Mouse (Mus musculus): ENCODE measurements at regions not wholly inside any gene's neighbourhood (a gene's known extent, or its start where the extent isn't known, plus 50 kb on each side); places are given as distances from the start of the nearest gene placed in this dataset.

DNA sequence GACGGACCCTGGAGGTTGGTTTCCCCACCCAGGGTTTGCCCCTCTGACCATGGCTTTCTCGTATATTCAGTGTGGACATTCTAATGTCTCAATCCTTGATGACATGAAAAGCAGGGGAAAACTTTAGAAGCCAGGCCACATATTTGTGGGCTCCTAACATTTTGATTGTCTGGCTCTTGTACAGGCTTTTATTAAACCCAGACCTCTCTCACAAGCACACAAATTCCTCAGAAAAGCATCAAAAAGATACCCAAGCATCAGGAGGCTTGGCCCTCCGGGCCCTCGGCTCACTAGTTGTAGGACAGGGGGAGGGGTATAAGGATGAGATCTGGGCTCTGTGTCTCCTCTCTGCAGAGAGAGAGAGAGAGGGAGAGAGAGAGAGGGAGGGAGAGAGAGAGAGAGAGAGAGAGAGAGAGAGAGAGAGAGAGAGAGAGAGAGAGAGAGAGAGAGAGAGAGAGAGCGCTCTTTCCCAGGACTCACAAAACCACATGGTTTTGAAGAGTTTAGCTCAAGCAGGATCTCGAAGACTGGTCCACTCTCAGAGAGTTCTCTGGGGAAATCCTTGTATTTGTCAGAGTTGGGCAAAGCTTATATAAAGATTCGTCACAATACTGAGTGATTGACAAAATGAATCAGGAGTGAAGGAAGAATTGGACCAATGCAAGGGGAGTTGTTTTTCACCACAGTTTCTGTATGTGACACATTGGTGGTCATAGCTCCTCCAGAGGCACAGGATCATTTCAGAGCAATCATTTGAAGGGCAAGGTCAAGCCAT lies 167.2 kb upstream of the Cxcl12 start:
- DNase-seq: no peak

DNA sequence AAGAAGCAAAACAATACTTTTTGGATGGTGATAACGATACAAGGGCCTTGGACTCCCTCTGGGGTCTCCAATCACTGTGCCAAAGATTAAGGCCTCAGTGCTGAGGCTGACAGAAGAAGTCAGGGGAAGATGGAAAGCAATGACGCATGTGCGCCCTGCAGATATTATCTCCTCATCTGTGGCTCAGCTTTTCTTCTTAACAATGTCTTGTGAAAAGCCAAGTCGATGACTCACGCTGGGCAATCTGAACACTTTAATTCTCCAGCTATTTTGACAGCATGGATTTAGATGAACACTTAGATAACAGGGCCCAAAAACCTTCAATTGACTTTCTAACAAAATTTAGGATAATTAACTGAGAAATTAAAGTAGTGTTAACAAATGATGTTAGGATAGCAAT lies 155.7 kb upstream of the Cxcl12 start:
- no peak for DNase-seq

DNA sequence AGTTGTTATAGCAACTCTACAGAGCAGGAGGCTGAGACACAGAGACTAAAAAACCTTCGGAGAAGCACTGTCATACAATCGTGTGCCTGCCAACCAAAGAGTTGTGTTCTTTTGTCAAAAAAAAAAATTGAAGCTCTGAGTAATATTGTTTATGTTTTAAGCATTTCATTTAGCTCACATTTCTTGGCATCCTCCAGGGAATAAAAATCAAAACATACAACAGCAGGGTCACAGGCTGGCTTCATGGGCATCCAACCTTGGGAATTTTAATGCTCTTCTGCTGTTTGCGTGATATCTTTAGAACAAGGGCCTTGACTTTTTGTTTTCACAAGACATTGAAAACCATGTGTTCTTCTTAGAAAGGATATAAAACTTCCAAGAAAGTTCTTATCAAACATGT lies 152.9 kb upstream of the Cxcl12 start:
- no peak for DNase-seq

DNA sequence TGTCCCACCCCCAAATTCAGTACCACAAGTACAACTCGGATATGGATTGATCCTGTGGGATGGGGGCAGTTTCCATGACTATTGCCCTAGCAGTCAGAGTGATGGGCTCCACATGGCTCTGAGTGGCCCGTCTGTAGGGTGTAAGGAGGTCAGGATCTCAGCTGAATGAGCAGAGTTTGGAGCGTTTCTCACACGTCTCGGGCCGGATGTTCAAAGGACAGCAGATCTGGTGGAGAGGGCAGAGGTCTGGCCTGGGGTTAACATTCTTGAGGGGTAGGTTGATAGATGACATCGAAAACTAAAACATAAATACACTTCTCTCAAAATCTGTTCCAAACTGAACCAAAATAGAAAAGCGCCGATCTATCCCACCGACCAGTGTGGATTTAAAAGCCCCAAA lies 146.5 kb upstream of the Cxcl12 start:
- DNase-seq: no peak

DNA sequence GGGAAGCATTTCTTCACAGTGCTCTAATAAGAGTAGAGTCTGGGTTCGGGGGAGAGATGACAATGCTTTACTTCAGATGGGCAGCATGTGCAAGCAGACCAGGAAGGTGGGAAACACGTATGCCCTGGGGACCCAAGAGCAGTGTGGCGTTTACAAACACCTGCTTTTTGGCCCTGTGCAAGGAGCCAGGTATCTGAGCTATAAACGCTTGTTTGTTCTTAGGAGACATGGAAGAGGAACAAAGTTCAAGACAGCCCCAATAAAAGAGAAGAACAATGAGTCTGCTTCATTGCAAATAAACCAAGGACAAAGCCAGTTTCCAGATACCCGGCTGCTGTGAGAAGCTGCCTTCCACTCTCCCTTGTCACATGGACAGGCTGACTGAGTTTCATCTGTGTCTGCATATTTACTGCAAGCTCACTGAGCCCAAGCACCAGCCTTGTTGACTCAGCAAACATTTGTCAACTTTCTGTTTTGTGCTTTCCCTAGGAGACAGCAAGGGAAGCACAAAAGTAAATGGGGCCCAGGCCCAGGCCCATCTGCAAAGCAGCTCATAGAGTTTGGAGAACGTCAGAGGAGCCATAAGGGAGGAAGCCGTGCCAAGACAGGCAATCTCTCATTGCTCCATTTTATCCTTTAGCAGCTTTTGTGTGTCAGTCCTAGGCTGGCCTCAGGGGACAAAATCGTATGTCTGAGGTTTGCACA lies 136.1 kb upstream of the Cxcl12 start:
- peak in 1 of 2 experiments; percentile 15 for DNase-seq

DNA sequence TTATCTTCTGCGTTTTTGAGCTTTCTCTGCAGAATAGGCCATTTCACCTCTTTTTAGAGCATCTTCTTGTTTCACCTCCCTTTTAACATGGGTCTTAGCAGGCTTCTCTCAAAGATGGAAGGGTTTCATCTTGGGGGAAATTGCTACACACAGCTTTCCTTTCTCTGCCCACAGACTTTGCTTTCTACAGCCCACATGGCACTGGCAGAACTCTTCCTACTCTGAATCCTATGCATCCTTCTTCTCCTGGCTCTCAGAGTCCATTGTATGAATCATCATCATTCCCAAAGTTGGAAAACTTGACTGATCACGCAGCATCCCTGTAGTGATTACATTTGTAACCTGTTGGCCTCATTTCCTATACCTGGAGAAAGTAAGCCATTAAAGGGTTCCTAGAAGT lies 124.6 kb upstream of the Cxcl12 start:
- DNase-seq: no peak

DNA sequence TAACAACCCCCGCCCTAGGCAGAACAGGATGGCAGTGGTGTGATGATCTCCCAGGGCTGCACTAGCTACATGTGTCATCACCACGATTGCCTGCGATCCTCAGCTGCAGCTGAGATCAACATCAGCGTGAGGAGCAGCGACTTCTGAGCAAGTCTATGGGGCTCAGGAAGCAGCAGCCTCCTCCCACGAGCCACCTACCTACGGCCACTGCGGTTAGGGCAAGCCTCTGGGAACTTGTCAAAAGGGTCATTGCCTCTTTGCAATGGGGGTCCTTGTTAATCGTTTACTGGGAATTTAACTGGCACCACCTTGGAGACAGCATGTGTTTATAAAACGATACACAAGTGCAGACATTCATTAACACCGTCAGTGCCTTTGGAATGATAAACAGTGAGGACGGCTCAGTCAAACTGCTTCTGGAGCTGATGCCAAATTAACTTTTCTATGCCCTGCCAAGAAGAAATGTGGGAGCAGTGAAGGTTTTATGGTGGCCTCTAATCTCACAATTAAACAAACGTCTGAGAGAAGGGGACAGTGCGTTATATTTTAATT lies 118.8 kb upstream of the Cxcl12 start:
- DNase-seq: no peak

DNA sequence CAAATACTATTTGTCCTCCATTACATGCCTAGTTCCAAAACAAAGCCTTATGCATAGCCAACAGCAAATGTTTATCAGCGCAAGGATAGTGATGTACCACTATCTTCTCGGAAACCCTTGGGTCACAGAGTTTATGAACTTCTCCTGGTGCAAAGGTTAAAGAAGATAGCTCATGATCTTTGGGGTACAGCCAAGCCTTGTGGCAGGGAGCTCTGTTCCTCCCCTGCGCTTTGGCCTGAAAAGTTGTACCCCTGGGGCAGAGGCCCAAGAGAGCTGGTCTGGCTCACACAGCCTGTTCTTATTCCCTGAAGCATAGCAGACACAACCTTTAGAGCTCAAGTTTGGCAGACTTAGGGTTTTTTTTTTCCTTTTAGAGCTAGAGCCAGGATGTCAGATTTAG lies 107.6 kb upstream of the Cxcl12 start:
- no peak for DNase-seq

GRCm38 (mm10) chr6:117067541-117068305 lies 100.6 kb upstream of the Cxcl12 start:
- no peak for DNase-seq

- peak; percentile 68 to 75 for DNase-seq
Observed at GRCm38 (mm10) chr6:117071311-117071710, 97.0 kb upstream of the Cxcl12 start.

DNA sequence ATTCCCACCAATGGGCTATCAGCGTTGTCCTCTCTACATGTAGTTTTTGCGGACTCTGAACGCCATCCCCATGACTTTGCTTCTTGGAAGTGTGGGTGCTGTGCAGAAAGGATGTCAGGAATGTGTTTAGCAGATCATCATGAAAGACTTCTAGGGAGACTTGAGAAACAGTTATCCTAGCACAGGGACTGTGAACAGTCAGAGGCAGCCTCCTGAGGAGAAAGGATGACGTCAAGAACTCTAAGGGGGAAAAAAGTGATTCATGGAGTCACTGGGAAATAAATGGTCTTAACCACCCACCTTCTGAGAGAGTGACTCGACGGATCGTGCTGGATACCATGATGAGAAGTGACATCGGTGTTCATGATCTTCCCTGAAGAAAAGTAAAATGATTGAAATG lies 96.5 kb upstream of the Cxcl12 start:
- DNase-seq: no peak

- no peak for DNase-seq
Observed at GRCm38 (mm10) chr6:117079500-117079899, 88.8 kb upstream of the Cxcl12 start.

- DNase-seq: no peak
Observed at GRCm38 (mm10) chr6:117080973-117081372, 87.4 kb upstream of the Cxcl12 start.

DNA sequence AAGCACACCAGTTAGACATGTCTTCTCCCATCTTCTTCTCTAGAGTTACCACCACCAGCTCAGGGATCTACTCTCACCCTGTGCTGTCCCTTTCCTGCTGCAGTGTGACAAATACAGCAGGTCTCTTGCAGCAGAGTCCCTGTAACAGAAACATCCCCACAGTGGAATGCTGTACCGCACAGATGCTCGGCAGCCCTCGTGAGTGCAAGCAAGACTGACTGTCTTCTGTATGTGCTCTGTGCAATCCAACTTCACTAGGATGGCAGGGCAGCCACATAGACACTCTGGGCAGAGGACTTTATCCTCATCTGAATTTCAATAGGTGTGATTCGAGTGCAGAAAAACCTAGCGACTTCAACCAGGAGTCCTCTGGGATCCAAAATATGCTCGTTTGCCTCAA lies 84.1 kb upstream of the Cxcl12 start:
- DNase-seq: no peak

DNA sequence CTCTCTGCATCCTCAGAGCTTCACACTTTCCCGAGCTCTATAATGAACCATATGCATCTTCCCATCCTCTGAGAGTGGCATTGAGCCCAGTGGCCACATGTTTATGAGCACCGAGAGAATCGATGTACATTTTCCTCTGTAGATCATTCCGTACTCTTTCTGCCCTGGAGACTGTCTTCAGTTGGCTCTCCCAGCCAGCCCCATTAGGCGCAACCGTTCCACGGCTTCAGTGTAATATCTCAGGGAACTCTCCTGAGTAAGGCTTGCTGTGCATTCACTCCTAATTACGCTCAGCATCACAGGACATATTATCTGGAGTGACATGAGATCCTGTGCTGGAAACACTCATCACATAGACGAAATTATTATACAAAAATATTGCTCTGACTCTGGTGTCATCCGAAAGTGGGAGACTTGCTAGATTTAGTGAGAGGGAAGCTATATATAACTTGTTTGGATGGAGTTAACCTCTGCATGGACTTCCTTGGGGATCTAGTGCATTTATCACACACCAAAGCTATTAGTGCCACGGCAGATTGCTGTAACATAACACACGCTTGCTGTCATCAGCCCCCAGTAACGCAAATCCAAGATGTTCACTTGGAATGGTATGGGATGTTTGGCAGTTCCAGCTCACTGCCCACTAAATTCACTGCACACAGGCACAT lies 83.4 kb upstream of the Cxcl12 start:
- DNase-seq: no peak

DNA sequence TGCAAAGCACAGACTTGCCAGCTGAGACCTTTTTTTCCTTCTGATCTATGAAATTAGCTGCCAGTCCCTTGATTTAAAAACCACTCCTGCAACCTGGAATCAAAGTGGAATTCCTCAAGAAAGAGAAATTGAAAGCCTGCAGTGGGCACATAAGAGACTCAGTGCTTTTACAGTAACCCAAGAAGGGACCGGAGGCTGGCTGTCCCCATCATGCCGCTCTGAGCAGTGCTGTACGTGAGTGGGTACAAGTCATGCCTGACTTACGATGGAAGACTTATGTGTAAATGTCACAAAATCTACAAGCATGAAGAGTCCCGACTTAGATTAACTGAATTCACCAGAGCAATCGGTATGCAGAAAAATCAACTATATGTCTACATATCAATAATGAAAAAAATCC lies 73.6 kb upstream of the Cxcl12 start:
- no peak for DNase-seq

GRCm38 (mm10) chr6:117099871-117100270 lies 68.5 kb upstream of the Cxcl12 start:
- DNase-seq: no peak

GRCm38 (mm10) chr6:117102693-117103092 lies 65.6 kb upstream of the Cxcl12 start:
- no peak for DNase-seq

DNA sequence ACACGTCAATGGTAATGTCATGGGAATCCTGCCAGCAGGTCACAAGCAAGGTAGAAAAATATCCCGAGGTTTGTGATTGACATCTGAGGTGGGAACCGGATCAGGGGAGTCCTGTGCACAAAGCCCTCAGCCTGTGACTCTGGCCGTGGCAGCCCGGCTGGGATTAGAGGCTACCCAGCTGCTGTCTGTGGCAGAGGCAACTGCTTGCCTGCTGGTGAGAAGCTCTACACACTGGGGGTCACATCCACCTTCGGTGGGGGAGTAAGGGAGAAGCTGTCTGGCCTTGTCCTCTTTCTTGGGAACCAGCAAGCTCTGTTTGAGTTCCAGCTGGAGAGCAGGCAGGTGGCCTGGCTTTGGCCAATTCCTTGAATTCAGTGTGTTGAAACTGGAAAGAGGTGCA lies 64.3 kb upstream of the Cxcl12 start:
- no peak for DNase-seq

- no peak for DNase-seq
Observed at GRCm38 (mm10) chr6:117104463-117104862, 63.9 kb upstream of the Cxcl12 start.

DNA sequence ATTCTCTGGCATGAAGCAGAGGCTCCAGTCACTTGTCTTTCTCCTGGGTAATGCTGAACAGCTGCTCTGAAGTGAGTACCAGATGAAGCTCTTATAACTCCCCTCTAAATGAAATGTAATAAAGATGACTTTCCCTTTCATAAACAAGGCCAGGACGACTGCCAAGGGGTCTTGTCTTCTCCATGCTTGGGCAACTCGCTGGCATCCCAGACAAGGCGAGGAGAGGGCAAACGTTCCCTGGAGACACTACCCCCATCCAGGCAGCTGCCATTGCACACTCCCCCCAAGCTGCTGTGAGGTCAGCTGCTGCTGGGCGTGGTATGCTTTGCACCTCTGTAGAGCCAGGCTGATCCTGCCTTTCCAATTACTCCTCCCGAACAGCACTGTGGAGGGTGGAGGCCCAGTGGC lies 63.1 kb upstream of the Cxcl12 start:
- DNase-seq: no peak

DNA sequence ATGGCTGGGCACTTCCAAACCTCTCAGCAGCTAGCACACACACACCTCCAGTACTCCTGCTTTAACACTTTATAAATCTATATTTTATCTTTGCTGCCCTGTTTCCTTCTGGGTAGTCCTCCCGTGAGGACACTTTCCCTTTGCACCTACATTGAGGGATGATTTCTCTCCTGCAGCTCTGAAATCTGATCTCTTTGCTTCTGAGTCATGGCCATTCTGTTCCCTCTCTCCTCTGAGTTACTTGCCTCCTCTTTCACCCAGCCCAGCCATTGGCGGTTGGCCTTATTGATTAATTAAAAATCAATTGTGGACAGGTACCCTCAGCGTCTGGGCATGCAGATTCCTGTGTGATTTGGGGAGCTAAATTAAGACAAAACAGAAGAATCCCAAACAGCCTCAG lies 58.0 kb upstream of the Cxcl12 start:
- no peak for DNase-seq

DNA sequence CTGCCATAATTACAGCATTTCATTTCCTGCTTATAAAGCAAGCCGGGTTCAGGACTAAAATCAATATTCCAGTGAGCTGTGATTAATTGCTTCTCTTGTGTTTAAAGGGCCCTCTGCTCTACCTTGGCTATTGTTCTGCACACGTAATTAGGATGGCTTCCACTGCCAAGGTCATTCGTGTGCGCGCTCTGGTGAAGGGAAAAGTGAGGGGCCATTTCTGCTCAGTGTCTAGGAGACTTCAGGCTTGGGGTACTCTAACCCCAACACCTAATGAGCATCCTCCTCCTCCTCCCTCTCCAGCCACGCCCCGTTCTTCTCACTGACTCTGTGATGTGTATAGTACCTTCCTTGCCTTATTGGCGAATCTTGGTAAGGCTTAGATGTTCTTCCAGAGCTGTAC lies 53.5 kb upstream of the Cxcl12 start:
- no peak for DNase-seq
